Mouse (Mus musculus): ENCODE data around the gene Prune1.

GRCm38 (mm10) chr3:95213609-95213975 is 68.3 kb downstream of the Prune1 start:
- TF ChIP-seq CTCF (conservative IDR thresholded peaks at IDR 0.05; ENCODE audit: low read length), result no peak
- no peak for TF ChIP-seq NANOG (IDR thresholded peaks at IDR 0.05; ENCODE audit: borderline replicate concordance, low read length)
- TF ChIP-seq POU5F1 (IDR thresholded peaks at IDR 0.05; ENCODE audit: borderline replicate concordance, low read length), result no peak

Data from E14TG2a.4 (cell line).